Mouse (Mus musculus) thymus, postnatal 4 days (tissue): ENCODE measurements around the gene Cxcr2.

Experiments used
- DNase-seq: peaks from one replicate; pipeline ENCODE4 v3.0.0; 2021

The Cxcr2 gene

GRCm38 (mm10) chr1:74153461-74154184, at the start of gene Cxcr2:
TSS of gene Cxcr2 (plus strand) at chr1:74153989.
- peak; percentile 57 for DNase-seq

DNA sequence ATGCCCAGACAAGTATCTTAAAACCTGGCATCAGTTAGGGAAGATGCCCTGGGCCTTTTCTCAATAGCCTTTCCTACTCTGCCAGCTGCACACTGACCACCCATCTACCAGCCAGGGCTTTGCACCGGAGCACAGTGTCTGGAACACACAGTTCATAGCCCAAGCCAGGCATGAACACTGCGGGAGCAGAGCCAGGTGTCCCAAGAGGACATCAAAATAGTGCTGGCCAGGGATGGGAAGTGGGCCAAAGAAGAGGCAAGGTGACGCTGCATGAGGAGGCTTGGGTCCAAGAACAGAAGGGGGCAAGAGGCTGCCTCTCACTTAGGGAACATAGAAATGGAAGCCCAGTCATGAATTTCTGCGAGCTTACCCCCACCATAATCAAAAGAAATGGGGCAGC, 48.1 kb upstream of the Cxcr2 start:
- no peak for DNase-seq

GRCm38 (mm10) chr1:74106214-74106613, 47.6 kb upstream of the Cxcr2 start:
- no peak for DNase-seq

DNA sequence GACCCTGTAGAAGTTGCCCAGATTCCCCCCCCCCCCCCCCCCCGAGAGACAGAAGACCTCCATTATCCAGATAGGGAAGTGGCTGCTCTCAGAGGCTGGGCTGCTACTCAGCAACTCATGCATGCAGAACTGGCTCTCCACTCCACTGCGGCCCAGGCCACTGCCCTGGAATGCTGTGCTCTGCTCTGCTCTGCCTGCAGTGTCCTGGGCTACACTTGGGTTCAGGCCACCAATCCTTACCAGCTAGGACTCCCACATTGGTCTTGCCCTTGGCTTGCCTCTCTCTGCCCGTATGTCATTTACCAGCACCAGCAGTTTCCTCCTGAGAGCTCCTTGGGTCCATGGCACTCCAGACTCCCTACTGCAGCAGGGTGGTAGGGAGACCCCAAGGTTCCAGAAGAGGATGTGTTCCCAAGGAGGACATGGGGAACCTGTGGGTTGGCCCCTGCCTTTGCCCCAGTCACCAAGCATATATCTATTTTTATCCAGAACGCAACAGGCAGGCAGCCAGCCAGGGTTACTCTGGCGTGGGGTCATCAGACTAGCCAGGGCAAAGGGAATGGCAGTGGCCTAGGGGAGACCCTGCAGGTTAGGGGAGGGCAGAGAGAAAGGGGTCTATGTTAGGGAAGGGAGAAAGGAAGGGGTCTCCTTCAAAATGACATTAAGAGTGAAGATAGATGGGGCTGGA, 45.7 kb upstream of the Cxcr2 start:
- DNase-seq: no peak

- no peak for DNase-seq
These were observed 44.1 kb upstream of the Cxcr2 start for GRCm38 (mm10) chr1:74109670-74110069.

GRCm38 (mm10) chr1:74110932-74111695, 42.7 kb upstream of the Cxcr2 start:
- no peak for DNase-seq

GRCm38 (mm10) chr1:74111696-74112030, 42.1 kb upstream of the Cxcr2 start:
- DNase-seq: no peak

GRCm38 (mm10) chr1:74113071-74113470, 40.7 kb upstream of the Cxcr2 start:
- DNase-seq: no peak

DNA sequence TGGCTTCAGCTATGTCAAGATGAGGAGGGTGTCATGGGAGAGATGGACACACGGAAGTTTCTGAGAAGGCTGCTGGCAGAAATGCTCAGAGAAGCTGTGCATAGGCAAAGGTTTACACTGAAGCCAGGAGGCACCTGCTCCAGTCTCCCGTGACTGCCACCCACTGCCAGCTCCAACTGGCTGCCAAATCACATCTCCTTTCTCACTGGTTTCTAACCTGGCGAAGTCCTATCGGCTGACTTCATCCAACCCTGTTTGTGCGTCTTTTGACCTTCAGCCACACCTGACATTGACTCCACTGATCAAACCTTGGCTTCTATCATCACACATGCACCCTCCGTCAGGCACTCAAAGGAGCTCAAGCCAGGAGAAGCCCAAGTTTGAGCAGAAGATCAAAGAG, 35.9 kb upstream of the Cxcr2 start:
- DNase-seq: no peak

GRCm38 (mm10) chr1:74119115-74119514, 34.7 kb upstream of the Cxcr2 start:
- no peak for DNase-seq

GRCm38 (mm10) chr1:74121138-74121537, 32.7 kb upstream of the Cxcr2 start:
- DNase-seq: no peak

DNA sequence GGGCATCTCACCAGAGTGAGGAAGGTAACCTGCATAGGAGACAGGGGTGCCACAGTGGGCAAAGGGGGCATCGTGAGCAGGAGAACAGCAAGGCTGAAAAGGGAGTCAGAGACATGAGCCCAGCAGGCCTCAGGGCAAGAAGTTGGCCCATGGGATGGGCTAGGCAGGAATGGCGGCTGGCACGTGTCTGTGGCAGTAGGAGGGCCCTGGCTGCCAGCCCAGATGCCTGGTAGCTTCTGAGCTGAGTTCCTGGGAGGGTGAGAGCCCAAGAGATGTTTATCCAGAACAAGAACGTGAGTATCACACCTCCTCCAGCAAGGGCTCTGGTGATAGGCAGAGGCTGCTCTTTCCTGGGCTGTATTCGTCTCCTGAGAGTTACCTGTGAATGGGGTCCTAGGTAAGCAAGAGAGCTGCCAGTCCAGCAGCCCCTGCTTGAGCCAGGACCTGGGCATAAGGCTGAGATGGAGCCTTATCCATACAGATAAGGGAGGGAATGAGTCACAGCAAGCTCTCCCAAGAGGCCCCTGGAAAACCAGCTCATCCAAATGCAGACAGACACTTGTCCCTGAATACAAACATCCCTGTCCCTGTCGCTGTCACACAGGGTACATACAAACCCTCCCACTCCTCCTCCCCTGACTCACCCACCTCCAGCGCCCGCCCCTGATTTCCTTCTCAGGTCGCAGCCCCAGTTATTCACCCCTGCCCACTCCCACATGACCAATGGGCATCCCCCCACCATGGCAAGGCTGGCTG, 31.8 kb upstream of the Cxcr2 start:
- no peak for DNase-seq

DNA sequence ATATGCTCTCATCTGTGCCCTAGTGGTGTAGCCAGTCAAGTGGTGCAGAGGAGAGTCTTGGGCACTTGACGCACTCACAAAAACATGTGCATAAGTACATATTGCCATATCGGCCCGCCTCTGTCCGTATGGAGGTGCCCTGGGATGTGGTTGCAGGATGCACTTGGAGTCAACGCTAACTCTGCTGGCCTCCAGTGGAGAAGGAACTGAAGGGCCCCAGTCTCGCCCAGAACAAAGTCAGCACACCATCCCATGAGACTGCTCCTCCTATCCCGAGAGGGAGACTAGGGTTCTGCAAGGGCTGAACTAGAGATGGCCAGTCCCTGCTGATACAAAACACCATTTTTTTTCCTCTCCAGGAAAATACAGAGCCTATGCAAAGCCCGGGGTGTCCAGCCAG, 30.6 kb upstream of the Cxcr2 start:
- DNase-seq: no peak

DNA sequence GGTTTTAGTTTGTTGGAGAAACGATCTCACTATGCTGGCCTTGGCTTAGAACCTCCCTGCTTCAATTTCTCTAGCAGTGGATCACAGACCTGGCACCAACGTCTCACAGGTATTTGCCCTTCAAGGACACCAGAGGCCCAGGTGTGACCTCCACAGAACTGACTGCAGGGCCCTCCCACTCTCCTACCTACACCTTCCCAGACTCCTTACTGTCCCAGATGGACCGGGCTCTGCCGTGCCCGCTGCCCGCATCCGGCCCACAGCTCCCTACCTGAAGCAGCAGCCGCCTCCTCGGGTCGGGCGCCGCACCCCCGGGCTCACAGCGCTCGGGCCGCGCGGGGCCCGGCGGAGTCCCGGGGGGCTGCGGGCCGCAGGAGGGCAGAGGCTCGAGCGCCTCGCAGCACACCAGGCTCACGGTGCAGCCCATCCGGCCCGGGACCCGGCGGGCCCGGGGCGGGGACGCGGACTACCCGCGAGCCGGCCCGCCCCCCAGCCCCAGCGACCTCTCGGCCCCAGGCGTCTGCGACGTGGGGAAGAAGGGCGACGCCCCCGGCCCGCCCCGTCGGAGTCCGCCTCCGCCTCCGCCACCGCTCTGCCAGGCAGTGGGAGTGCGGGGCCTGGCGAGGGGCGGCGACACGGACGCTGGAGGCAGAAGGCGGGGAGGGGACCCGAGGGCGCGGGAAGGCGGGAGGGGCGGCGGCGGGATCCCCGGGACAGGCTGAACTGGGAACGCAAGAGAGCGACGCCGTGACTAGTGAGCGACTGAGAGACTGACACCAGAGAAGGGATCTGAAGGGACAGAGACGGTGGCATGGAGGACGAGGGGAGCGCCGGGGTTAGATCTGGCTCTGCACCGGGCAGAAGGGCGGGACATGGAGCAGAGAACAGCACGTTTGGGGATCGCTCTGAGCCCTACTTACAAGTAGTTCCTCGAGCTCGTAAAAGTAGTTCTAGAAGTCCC, 29.5 kb upstream of the Cxcr2 start, which contains the start of gene Tns1:
Gene Tns1, minus strand, starts transcription at position 429 of the 961 bp plus-strand sequence.
- peak; percentile 73 for DNase-seq

- DNase-seq: peak; percentile 80
These were observed 28.7 kb upstream of the Cxcr2 start, which contains the start of gene Rufy4 for GRCm38 (mm10) chr1:74124991-74125552. TSS of gene Rufy4 (plus strand) at chr1:74125541.

GRCm38 (mm10) chr1:74130883-74131659, 22.7 kb upstream of the Cxcr2 start:
- no peak for DNase-seq

DNA sequence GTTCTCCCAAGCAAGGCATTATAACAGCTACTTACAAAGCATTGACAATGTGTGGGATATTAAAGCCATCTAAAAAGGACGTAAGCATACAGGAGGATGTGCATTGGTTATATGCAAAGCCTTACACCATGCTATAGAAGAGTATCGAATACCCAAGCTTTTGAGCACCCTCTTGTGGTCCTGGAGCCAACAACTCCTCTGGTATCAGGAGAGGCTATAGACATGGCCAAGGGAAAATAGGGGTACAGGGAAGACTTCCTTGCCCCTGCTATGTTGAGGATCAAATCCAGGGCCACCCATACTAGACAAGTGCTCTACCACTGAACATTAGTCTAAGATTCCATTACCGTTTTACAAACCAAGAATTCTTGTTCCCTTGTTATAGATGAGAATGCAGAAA, 21.8 kb upstream of the Cxcr2 start:
- DNase-seq: no peak

DNA sequence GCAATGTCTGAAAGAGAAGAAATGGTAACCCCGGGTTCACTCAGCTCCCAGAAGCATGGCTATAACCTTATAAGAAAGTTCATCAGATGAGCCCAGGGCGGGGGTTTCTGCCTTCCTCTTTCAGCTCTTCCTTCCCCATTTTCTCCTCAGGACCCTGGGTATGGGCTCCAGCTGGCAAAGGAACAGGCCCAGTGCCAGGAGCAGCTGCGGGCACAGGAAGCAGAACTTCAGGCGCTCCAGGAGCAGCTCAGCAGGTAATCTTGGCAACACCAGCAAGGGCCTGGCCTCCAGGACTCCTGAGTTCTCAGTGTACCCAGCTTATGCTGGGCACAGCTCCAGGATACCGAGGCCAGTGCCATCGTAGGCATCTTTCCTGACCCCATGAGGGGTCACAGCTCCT, 19.8 kb upstream of the Cxcr2 start:
- no peak for DNase-seq

DNA sequence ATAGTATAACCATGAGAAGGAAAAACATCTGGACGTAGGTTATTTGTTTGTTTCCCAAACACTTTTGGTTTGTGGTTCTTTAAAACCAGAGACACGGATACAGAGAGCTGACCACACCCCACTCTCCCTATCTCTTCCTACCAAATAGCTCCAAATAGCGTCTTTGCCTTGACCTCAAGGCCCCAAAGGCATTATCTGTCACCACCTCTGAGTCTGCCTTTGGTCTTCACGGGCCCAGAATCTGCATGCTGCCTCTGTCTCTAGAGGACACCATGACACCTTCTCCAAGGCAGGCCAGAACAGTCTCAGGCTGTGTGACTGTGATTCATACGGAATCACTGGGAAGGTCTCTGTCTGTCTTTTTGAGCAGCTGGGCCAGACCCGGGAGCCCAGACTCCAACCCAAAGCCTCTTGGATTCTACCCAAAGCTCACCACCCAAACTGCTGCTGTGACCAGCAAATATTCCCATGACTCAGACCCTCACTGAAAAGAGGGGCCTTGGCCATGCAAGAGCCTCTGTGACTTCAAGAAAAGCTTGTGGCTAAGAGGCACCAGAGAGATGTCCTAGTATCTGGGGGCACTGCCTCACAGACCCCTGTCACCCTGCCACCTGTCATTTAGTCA, 18.4 kb upstream of the Cxcr2 start:
- no peak for DNase-seq

DNA sequence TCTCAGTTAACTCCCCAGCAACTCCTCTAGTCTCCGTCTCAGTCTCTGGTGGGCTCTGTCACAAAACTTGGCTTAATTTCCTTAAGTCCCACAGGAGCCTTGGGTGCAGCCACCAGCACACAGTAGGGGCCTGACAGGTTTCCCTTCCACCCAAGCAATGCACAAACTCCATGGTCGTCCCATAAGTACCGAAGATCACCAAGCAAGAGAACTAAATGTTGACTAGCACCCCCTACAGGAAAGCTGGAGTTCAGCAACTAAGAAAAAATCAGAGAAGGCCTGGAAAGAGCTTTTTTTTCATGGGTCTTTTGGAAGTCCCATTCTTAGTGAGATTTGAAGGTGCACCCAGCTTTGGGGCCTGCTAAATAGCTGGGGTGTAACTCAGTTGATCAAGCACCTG, 14.4 kb upstream of the Cxcr2 start:
- no peak for DNase-seq
